Mouse (Mus musculus) embryonic facial prominence, embryonic 15.5 days (tissue): Measurements from ENCODE around the gene Cisd2. TPM values are rescaled to one million over a fixed set of nuclear protein-coding genes. Genes with fewer than 3 reads are reported as not detected.

ENCODE experiments used
- ATAC-seq: fragments of 200-750 bp; cut with Nextera tagmentation; 2 replicates; pipeline ENCODE4 v1.8.0; 2017; ENCODE audit warnings: low read depth, moderate TSS enrichment; ENCODE audit not compliant: insufficient number of reproducible peaks, low FRiP score, low TSS enrichment
- H3K27ac ChIP-seq: fragments of 300-500 bp; sonication (generic); replicated peaks from 2 replicates; pipeline ENCODE4 v1.5.1; 2015; ENCODE audit warnings: mild to moderate bottlenecking, inconsistent platforms
- H3K27me3 ChIP-seq: fragments of 300-500 bp; sonication (generic); 2 replicates; pipeline ENCODE4 v1.6.1; 2015; ENCODE audit warnings: inconsistent platforms
- H3K36me3 ChIP-seq: fragments of 300-500 bp; sonication (generic); 2 replicates; pipeline ENCODE4 v1.6.1; 2015; ENCODE audit warnings: mild to moderate bottlenecking, inconsistent platforms
- H3K4me1 ChIP-seq: fragments of 300-500 bp; sonication (generic); 2 replicates; pipeline ENCODE4 v1.6.1; 2015; ENCODE audit warnings: inconsistent platforms
- H3K4me2 ChIP-seq: fragments of 300-500 bp; sonication (generic); replicated peaks from 2 replicates; pipeline ENCODE4 v1.6.1; 2015; ENCODE audit warnings: mild to moderate bottlenecking, inconsistent platforms
- H3K4me3 ChIP-seq: fragments of 300-500 bp; sonication (generic); replicated peaks from 2 replicates; pipeline ENCODE4 v1.5.1; 2015; ENCODE audit warnings: mild to moderate bottlenecking, inconsistent platforms
- H3K9ac ChIP-seq: fragments of 300-500 bp; sonication (generic); 2 replicates; pipeline ENCODE4 v1.6.1; 2015; ENCODE audit warnings: inconsistent platforms
- H3K9me3 ChIP-seq: fragments of 300-500 bp; sonication (generic); replicated peaks from 2 replicates; pipeline ENCODE4 v1.6.1; 2016; ENCODE audit warnings: inconsistent platforms
- WGBS: fragments of 180-500 bp; shearing (Covaris S2); methylation state at CpG from one replicate; pipeline ENCODE4 v1.1.7; 2015; 5-methylcytosine and 5-hydroxymethylcytosine counted together
- polyA plus RNA-seq: library from polyadenylated mRNA; unstranded; fragments of >200 nt; fragmentation: Nextera tagmentation; extraction: Ambion mirVana; gene quantifications from 2 replicates; pipeline ENCODE4 v1.2.1, GENCODE M21; 2015

Gene Cisd2
- 51.2 and 52.1 TPM in 2 replicates for polyA plus RNA-seq

GRCm38 (mm10) chr3:135423608-135424212 is at the start of gene Cisd2:
Gene Cisd2, minus strand, starts transcription at chr3:135423925.
- Histone ChIP-seq H3K27ac (peak within 1 kb of the TSS; percentile 97), H3K36me3 (no peaks in the 10 kb centered on the region), H3K9me3 (no peaks in the 10 kb centered on the region), H3K4me2 (peak within 1 kb of the TSS; percentile 63), H3K9ac (peak within 1 kb of the TSS; percentile 82), H3K4me1 (peaks cover 17% of the 10 kb centered on the region), H3K4me3 (peak within 1 kb of the TSS; percentile 82), H3K27me3 (no peaks in the 10 kb centered on the region)
- 3% methylated on average over 8 of the region's 8 CpGs for WGBS
- ATAC-seq, result no peak

GRCm38 (mm10) chr3:135470823-135471222 is 47.1 kb upstream of the Cisd2 start:
- H3K27me3 ChIP-seq, result no peaks in the 10 kb centered on the region
- H3K4me2 ChIP-seq, result no peak overlapping the region
- H3K9ac ChIP-seq, result no peak overlapping the region
- 73% methylated on average over 1 of the region's 1 CpGs for WGBS
- 0 out of 2 replicates have a peak, but pooled peaks cover 5% of the 10 kb centered on the region for H3K36me3 ChIP-seq
- 0 out of 2 replicates have a peak, but pooled peaks cover 7% of the 10 kb centered on the region for H3K4me1 ChIP-seq
- H3K4me3 ChIP-seq, result no peak overlapping the region
- ATAC-seq, result no peak
- H3K27ac ChIP-seq, result no peak overlapping the region
- no peaks in the 10 kb centered on the region for H3K9me3 ChIP-seq

GRCm38 (mm10) chr3:135469974-135470373 is 46.2 kb upstream of the Cisd2 start:
- Histone ChIP-seq H3K27ac (peak overlapping the region; percentile 28; the same call in 1 of the 2 replicates), H3K9ac (no peak overlapping the region), H3K27me3 (no peaks in the 10 kb centered on the region), H3K4me1 (0 out of 2 replicates have a peak, but pooled peaks cover 7% of the 10 kb centered on the region), H3K4me3 (no peak overlapping the region), H3K9me3 (no peaks in the 10 kb centered on the region), H3K4me2 (no peak overlapping the region), H3K36me3 (0 out of 2 replicates have a peak, but pooled peaks cover 5% of the 10 kb centered on the region)
- no peak for ATAC-seq
- 25% methylated on average over 4 of the region's 4 CpGs for WGBS

GRCm38 (mm10) chr3:135469146-135469545 is 45.4 kb upstream of the Cisd2 start:
- Histone ChIP-seq H3K4me3 (no peak overlapping the region), H3K27me3 (no peaks in the 10 kb centered on the region), H3K27ac (no peak overlapping the region), H3K4me2 (no peak overlapping the region), H3K9ac (no peak overlapping the region), H3K36me3 (peaks cover 7% of the 10 kb centered on the region; the same call in 1 of the 2 replicates), H3K9me3 (no peaks in the 10 kb centered on the region), H3K4me1 (0 out of 2 replicates have a peak, but pooled peaks cover 7% of the 10 kb centered on the region)
- ATAC-seq, result no peak
- WGBS, result 61% methylated on average over 3 of the region's 3 CpGs

GRCm38 (mm10) chr3:135468402-135468801 is 44.7 kb upstream of the Cisd2 start:
- ATAC-seq, result no peak
- no peak overlapping the region for H3K27ac ChIP-seq
- peaks cover 7% of the 10 kb centered on the region; the same call in 1 of the 2 replicates for H3K36me3 ChIP-seq
- WGBS, result 71% methylated on average over 1 of the region's 1 CpGs
- no peaks in the 10 kb centered on the region for H3K27me3 ChIP-seq
- no peak overlapping the region for H3K4me3 ChIP-seq
- no peak overlapping the region for H3K4me2 ChIP-seq
- H3K9ac ChIP-seq, result no peak overlapping the region
- H3K9me3 ChIP-seq, result no peaks in the 10 kb centered on the region
- H3K4me1 ChIP-seq, result 0 out of 2 replicates have a peak, but pooled peaks cover 7% of the 10 kb centered on the region

GRCm38 (mm10) chr3:135458981-135459380 is 35.3 kb upstream of the Cisd2 start:
- Histone ChIP-seq H3K9ac (no peak overlapping the region), H3K36me3 (peaks cover 25% of the 10 kb centered on the region), H3K27me3 (no peaks in the 10 kb centered on the region), H3K4me2 (no peak overlapping the region), H3K4me1 (no peaks in the 10 kb centered on the region), H3K9me3 (no peaks in the 10 kb centered on the region), H3K27ac (no peak overlapping the region), H3K4me3 (no peak overlapping the region)
- ATAC-seq, result no peak

GRCm38 (mm10) chr3:135444930-135445329 is 21.2 kb upstream of the Cisd2 start:
- Histone ChIP-seq H3K9me3 (no peaks in the 10 kb centered on the region), H3K36me3 (no peaks in the 10 kb centered on the region), H3K4me2 (no peak overlapping the region), H3K9ac (no peak overlapping the region), H3K4me1 (no peaks in the 10 kb centered on the region; the same call in none of the 2 replicates), H3K27me3 (no peaks in the 10 kb centered on the region), H3K27ac (no peak overlapping the region), H3K4me3 (no peak overlapping the region)
- no peak for ATAC-seq

- no peaks in the 10 kb centered on the region for H3K27me3 ChIP-seq
- H3K4me1 ChIP-seq, result peaks cover 3% of the 10 kb centered on the region
- no peak for ATAC-seq
- no peaks in the 10 kb centered on the region for H3K9me3 ChIP-seq
- peak overlapping the region; percentile 72 for H3K4me2 ChIP-seq
- no peak overlapping the region for H3K27ac ChIP-seq
- 18% methylated on average over 10 of the region's 10 CpGs for WGBS
- no peaks in the 10 kb centered on the region for H3K36me3 ChIP-seq
- H3K9ac ChIP-seq, result peak overlapping the region; percentile 18; the same call in 1 of the 2 replicates
- H3K4me3 ChIP-seq, result peak overlapping the region; percentile 85
Observed at GRCm38 (mm10) chr3:135440621-135441020, 16.9 kb upstream of the Cisd2 start.

- WGBS, result 6% methylated on average over 7 of the region's 7 CpGs
- no peaks in the 10 kb centered on the region for H3K27me3 ChIP-seq
- H3K4me3 ChIP-seq, result peak overlapping the region; percentile 85
- no peaks in the 10 kb centered on the region for H3K9me3 ChIP-seq
- H3K36me3 ChIP-seq, result no peaks in the 10 kb centered on the region
- H3K9ac ChIP-seq, result peak overlapping the region; percentile 92; the same call in 1 of the 2 replicates
- H3K27ac ChIP-seq, result peak overlapping the region; percentile 100; the same call in 1 of the 2 replicates
- ATAC-seq, result no peak
- H3K4me1 ChIP-seq, result peaks cover 3% of the 10 kb centered on the region
- H3K4me2 ChIP-seq, result peak overlapping the region; percentile 72
Observed at GRCm38 (mm10) chr3:135440221-135440620, 16.5 kb upstream of the Cisd2 start.

GRCm38 (mm10) chr3:135439651-135440050 is 15.9 kb upstream of the Cisd2 start:
- no peak for ATAC-seq
- 1% methylated on average over 15 of the region's 15 CpGs for WGBS
- H3K4me1 ChIP-seq, result peaks cover 3% of the 10 kb centered on the region

GRCm38 (mm10) chr3:135438913-135439531 is 15.3 kb upstream of the Cisd2 start:
- peak; percentile 81 for ATAC-seq

More at GRCm38 (mm10) chr3:135439651-135440050, 15.9 kb upstream of the Cisd2 start:
- Histone ChIP-seq H3K36me3 (no peaks in the 10 kb centered on the region), H3K27ac (peak overlapping the region; percentile 100), H3K4me2 (peak overlapping the region; percentile 72), H3K9ac (peak overlapping the region; percentile 92), H3K27me3 (no peaks in the 10 kb centered on the region), H3K9me3 (no peaks in the 10 kb centered on the region), H3K4me3 (peak overlapping the region; percentile 85)

More at GRCm38 (mm10) chr3:135438913-135439531, 15.3 kb upstream of the Cisd2 start:
- Histone ChIP-seq H3K27ac (peak overlapping the region; percentile 100), H3K4me1 (peaks cover 3% of the 10 kb centered on the region), H3K4me2 (peak overlapping the region; percentile 72), H3K4me3 (peak overlapping the region; percentile 85), H3K9ac (peak overlapping the region; percentile 92), H3K9me3 (no peaks in the 10 kb centered on the region), H3K27me3 (no peaks in the 10 kb centered on the region), H3K36me3 (no peaks in the 10 kb centered on the region)
- under 1% methylated on average over 67 of the region's 76 CpGs for WGBS
